Mouse (Mus musculus): ENCODE measurements around the gene Vegfc.
A peak's percentile ranks its signal among the peaks of the same experiment; 100 is the strongest.

Vegfc gene

DNA sequence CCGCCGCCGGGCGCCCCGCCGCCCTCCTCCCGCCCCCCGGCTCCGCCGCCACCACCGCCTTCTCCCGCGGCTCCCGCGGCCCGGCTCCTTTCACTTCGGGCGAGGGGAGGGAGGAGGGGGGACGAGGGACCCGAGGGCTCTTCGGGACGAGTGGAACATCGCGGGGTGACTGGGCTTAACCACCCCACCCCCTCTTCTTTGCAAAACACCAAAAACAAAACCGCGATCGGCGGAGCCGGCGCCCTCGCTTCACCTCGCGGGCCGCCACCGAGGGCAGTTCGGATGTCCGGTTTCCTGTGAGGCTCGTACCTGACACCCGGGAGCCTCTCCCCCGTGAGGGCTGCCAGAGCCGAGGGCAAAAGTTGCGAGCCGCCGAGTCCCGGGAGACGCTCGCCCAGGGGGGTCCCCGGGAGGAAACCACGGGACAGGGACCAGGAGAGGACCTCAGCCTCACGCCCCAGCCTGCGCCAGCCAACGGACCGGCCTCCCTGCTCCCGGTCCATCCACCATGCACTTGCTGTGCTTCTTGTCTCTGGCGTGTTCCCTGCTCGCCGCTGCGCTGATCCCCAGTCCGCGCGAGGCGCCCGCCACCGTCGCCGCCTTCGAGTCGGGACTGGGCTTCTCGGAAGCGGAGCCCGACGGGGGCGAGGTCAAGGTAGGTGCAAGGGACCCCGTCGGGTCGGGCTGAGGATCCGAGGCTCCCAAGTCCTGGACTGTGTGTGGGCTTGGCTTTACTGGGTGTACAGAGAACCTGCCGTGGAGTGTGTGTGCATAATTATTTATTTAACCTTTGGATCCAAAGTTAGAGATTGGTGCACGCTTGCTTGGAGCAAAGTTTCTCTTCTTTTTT, at the start of gene Vegfc:
Gene Vegfc (plus strand): TSS at position 336 of the 850 bp plus-strand sequence.
- DNase-seq (ENCODE audit: low spot score): peak; percentile 10

DNA sequence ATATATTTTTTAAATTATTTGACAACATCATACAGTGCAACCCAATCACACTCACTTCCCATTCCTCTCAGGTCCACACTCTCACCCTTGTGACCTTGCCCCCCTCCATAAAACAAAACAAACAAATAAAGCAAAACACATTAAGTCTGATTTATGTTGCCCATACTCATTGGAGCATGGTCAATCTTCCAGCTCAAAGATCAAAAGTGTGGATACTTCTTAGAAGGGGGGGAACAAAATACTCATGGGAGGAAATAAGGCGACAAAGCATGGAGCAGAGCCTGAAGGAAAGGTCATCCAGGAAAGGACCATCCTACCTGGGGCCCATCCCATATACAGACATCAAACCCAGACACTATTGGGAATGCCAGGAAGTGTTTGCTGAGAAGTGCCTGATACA, 42.8 kb upstream of the Vegfc start:
- no peak for DNase-seq (ENCODE audit: low spot score)

DNA sequence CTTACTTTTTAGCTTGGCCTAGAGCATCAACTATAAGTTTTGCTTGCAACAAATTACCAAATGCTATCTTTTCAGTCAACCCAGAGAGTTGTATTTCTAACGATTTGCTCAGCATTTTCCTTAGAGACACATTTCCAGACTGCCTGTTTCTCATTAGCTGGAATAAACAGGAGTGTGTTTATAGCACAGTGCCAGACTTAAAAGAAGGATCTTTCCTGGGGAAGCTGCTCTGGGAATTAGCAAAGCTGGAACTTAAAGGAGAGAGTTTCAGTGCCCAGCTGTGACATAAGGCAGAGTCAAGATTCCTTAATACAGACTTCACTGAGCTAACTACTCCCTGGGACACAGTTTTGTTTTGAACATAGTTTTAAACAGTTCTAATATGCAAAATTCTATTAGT, 34.8 kb upstream of the Vegfc start:
- no peak for DNase-seq (ENCODE audit: low spot score)

DNA sequence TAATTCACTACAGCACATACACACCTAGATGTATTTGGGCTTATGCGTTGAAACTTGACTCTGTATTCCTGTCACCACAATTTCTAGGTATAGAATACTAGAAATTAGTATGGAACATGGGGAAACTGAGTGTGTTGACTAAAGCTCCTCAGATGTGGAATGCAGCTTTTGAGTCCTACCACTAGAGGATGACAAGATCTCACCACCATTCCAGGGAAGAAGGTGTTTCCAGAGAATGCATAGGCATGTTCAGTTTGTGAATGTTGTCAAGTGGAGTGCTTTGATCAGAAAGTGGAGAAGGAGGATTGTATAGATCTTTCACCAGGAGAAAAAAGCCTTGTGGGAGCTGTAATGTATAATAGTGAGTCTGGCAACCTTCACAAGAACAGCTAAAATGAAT, 33.9 kb upstream of the Vegfc start:
- no peak for DNase-seq (ENCODE audit: low spot score)

DNA sequence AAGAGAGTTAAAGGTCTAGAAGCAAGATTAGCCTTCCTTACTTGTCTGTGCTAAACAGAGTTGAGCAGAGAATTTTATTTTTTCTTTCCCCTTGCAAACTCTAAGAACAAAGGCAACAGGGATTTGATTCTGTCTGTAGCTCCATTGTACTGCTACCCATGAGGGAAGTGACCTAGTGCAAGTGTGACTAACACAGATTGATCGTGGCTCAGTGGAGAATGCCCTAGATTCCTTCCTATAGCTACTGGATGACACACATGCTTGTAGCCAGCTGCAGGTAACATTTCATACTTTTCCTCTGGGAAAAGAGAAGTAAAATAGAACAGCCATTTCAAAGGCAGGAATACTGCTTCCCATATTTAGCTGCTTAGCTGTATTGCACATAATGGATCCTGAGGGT, 24.2 kb upstream of the Vegfc start:
- no peak for DNase-seq (ENCODE audit: low spot score)

DNA sequence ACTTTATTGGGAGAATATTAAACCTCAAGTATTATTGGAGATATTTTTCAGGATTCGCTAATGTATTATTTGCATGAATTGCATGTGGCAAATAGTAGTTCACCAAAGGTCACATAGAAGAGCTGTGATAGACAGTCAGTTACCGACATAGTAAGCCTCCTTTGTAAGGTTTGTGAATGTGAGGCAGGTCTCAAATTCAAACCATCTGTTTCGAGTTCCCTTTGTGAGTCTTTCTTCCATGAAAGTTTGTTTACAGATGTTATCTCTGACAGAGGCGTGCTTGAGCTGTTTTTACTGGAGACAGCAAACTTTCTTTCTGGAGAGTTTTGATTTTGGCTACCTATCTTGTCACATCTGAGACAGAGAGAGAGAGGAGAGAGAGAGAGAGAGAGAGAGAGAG, 11.9 kb upstream of the Vegfc start:
- DNase-seq (ENCODE audit: low spot score): no peak

DNA sequence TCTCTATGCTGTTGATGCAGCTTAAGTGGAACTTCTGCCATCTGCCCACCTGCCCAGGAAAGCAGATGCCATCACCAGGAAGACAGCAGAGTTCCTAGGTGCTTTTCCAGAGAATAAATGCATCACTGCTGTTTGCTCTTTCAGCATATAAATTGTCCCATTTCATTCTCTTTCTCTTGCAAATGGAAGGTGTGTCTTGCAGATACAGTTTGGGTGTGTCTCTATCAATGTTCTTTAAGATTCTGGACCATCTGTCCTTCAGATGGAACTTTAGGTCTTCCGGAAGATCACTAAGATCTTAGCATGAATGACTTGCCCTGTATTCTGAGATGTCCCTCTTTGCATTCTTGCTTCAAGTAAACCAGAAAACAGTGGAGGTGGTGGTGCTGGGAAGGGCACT, 1.1 kb upstream of the Vegfc start:
- no peak for DNase-seq (ENCODE audit: low spot score)

DNA sequence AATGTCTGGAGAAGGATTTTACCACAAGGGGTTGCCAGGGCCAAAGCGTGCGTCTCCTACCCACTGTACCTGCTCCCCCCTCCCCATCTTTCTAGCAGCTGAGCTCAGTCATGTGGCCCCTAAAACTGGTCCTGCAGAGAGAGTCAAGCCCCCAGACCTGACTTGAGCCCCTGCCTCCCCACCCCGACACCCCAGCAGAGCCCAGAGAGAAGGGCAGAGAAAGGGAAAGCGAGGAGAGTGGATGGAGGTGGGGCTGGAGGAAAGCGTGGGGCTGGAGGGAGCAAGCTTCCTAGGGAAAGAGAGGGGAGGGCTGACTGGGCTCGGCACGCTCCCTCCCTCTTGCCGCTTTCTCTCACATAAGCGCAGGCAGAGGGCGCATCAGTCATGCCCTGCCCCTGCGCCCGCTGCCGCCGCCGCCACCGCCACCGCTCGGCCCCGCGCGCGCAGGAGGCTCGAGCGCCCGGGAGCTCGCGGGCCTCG, 575 bp upstream of the Vegfc start:
- DNase-seq (ENCODE audit: low spot score): peak; percentile 23

DNA sequence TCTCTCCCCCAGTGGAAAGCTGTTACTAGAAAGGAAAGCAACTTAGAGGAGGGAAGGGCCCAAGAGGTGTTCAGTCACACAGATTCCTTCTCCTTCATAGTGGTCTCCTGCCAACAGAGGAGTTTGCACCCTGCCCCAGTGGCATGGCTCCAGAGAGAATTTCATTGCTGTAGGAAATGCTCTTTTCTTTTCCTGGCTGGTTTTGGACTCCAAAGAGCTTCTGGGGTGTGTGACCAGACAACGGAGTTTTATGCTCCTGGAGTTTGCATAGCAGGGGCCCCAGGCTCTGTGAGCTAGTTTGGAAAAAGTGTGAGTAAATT, 675 bp downstream of the Vegfc start:
- DNase-seq (ENCODE audit: low spot score): no peak

DNA sequence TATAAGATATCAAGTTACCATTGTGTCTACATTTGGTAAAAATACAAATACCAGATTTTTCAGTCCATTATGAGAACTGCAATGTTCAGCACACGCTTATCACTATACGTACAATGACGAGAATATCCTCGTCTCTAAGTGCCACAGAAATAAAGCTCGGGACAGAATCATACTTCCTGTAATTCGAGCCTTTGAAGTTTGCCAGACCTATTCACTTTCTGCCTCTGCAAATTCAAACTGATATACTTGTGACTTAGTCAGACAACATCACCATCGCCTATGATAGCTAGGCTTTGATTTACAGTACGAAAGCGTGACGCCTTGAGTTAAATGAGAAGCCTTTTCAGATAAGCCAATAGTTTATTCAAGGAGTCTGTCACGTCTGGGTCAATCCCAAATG, 1.6 kb downstream of the Vegfc start:
- DNase-seq (ENCODE audit: low spot score): no peak

DNA sequence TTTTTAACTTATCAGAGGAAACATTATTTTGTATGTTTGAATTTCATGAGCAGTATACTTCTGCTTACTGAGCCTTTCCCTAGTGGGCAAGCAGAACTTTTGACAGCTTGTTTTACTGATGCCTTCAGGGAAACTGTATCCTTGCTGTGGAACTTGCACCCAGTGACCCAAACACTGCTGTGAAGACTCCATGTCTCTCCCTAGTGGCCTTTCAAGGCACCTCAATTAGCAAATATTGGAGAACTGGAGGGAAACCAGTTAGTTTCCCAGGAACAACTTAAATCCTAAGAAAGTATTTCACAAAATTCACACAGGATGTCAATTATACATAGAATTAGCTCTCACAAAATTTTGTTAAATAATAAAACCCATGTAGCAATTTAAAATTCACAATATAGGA, 2.2 kb downstream of the Vegfc start:
- DNase-seq (ENCODE audit: low spot score): no peak

DNA sequence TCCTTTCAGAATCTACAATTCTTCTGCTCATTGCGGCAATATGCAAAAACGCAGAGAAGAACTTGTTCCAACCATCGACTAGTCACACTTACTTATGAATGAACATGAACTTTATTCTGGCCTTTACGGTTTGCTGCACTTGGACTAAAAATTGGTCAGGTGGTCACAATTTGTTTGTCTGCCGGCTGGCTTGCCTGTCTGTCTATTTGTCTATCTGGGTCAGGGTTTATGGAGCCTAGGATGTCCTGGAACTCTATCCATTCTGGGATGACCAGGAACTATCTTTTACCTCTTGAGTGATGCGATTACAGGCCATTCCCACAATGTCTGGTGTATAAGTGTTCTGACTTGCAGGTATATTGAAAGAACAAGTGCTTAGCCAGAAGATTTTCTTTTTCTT, 8.5 kb downstream of the Vegfc start:
- no peak for DNase-seq (ENCODE audit: low spot score)

DNA sequence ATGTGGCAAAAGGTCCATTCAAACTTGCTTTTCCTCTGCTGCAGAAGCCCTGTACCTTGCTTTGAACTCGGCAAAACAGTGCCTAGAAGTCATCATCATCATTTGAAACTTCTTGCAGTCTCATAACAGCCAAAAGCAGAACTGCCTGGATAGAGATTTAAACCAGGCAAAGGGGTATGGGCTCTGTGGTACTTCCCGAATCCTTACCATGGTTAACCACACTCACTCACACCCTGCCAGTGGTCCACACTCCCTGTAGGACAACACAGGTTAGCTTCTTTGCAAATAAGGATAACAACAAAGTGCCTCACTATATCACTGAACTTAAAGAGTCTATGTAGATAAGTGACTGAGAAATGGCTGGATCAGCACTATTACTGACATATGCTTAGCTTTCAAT, 9.7 kb downstream of the Vegfc start:
- DNase-seq (ENCODE audit: low spot score): no peak

DNA sequence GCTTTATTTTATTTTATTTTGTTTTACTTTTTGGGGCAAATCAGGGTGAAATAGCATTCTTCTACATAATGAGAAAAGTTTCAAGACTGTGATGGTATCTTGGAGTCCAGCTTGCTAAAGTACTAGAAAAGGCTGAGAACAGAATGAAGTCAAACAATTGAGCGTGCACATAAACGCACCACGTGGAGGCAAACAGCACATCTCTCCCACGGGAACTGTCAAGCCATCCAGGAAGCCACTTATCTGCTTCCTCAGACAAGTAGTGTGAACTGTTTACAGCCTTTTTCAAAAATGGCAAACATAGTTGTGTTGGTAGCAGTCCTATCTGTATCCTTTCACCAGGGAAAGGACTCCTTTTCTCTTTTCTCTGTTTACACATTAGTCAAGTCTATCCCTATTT, 11.8 kb downstream of the Vegfc start:
- no peak for DNase-seq (ENCODE audit: low spot score)

DNA sequence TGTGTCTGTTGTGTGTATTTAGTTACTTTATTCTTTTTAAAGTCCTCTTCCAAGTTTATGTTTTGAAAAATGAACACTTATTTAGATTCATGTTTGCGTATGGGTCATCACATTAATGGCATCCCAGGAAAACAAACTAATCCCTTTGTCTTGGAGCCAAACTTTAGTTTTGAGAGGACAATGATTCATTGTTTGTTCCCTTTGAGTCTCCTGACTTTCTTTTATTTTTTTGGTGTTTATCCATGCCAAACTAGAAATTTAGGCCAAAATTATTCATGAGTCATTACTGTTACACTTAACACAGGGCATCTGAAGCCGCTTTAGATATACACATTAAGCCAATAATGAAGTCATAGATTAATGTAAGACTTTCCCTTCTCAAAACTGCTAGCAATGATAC, 12.5 kb downstream of the Vegfc start:
- DNase-seq (ENCODE audit: low spot score): no peak

DNA sequence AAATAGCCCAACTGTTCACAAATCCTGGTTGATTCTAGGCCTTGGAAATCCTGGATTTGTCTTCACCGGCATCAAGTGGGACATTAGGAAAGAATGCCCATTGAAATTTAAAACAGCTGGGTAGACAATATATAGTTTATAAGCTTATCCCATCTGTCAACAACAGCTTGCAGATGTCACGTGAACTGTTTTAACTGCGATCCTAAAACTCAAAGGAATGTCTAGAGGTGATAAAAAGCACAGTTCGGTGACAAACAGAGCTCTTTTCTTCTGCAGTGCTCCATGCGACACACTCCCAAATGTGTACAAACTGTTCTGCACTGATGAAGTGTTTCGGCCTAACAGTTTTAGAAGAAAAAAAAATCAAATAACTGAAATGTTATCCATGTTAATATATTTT, 22.7 kb downstream of the Vegfc start:
- DNase-seq (ENCODE audit: low spot score): no peak

DNA sequence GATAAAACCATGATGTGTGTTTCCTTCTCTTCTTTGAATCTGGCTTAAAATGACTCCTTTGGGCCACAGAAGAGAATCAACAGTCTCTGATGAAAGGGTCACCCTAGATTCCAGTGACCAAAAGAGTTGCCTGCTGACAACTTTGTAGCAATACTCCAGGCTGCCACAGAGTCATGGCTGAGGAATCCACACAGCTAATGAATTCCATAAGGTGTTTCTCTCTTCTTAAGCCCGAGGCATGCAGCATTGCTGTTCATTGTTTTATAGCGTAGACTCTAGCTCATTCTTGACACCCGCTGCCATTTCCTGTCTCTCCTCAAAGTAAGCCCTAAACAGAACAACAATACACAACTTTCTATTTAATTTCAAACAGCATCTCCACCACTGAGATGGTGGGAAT, 37.2 kb downstream of the Vegfc start:
- DNase-seq (ENCODE audit: low spot score): no peak

DNA sequence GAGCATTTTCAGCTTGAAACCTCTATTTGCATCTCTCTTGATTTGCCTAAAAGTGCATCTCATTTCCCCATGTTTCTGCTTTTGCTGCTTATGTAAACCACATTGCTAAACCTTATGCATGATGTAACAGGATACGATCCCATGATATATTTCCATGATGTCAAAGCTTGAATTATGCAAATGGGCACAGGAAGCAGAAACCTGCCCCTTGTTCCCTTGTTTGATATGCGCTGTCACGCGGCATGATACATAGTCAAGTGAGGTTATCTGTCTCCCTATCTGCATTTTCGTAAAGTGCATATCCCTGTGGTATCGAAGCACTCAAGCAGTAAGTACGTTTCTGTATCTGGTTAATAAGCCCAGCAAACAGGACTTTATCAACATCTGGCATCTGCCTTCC, 42.7 kb downstream of the Vegfc start:
- no peak for DNase-seq (ENCODE audit: low spot score)

DNA sequence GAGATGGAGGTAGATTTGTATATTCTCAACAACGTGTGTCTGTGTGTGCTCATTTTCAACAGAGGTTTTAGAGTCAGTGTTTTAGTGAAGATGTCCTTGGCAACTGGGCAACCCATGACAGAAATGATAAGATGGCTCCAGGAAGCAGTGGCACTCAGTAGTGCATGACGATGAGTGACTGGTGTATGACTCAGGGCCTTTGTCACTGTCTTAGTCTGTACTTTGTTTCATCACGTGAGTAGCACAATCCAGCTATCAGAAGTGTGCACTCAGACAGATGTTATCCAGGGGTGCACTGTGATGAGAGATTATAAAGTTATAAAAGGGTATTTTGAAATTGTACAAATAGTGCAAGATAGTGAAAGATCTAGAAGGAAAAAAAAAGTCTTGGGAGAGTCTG, 44.5 kb downstream of the Vegfc start:
- no peak for DNase-seq (ENCODE audit: low spot score)

DNA sequence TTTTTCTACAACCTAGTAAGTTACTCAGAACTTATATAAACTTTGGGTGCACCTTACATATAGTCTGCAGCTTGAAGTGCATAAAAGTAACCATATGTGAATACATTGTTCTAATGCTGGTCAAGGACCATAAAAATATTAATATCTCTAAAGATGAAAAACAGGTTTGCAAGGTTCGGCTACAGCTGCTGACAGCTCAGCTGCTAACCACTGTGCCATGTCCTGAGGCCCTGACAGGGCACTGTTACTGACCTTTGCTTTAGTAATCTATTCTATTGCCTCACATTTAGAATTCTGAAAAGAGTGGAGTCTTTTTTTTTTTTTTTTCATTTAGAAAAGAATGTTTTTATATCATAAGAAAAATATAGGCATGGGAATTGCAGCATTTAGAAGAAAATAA, 44.9 kb downstream of the Vegfc start:
- DNase-seq (ENCODE audit: low spot score): no peak

DNA sequence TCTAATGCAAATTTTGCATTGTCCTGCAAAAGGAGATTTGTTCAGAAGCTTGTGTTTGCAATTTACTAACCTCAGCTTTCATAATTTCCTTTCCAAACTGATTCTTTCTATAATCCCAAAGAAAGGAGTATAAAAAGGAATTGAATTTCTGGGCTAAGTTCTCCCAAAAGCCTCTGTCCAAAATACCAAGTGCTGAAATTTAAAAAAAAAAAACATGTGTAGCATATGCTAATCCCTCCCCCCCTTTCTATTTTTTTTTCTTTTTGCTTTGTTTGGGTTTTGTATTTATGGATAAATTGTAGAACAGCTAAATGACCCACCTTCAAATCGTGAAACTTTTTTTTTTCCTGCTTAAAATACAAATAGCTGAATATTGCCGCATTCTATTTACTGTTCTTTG, 53.2 kb downstream of the Vegfc start:
- DNase-seq (ENCODE audit: low spot score): no peak

DNA sequence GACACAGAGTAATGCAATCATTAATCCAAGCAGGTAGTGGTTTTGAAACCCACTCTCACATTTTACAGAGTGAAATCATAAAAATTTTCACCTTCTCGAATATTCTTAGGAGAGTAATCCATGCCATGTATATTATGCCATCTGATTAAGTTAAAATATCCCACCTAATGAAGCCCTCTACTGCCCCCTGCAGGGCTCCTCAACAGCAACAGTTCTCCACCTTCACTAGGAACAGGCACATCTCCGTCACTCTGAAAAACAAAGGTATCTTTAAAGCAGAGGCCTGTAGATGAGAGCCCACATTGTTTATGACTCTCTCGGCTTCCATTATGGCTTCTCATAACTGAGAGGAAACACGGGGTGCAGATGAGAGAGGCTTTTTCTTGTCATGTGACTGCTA, 75.8 kb downstream of the Vegfc start:
- peak; percentile 30 for DNase-seq (ENCODE audit: low spot score)

DNA sequence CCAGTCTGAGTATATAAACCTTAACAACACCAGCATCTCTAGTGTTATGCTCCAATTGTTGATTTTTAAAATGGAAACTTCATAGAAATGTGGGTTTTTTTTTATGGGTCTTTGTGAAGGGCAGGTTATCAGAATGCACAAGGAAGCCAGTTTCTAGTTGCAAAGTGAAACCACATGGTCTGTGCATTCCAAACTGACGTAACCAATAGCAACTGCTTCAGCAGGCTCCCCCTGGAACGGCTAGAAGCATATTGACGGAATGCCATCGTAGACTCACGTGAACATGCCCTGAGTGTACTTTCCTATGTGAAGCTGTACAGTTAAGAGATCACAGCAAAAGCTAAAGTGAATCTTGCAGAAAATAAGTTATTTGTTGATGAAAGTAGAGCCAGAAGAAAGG, 86.1 kb downstream of the Vegfc start:
- DNase-seq (ENCODE audit: low spot score): no peak

DNA sequence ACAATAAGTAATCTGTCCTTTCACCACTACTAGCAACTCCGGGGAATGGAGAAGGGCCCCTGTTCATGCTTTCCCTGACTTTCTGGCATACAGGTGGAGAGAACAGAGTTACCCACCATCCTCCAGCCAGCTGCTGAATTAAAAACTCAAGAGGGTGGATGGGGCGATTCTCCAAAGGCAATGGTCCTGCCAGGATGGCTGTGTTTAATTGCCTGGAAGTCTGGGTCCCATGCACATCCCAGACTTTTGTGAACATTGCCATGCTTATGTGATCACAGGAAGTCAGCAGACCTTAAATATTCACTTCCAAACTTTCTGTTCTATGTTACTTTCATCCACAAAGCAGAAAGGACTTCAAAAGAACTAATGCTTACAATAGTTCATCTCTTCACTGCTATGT, 107.9 kb downstream of the Vegfc start:
- no peak for DNase-seq (ENCODE audit: low spot score)

DNA sequence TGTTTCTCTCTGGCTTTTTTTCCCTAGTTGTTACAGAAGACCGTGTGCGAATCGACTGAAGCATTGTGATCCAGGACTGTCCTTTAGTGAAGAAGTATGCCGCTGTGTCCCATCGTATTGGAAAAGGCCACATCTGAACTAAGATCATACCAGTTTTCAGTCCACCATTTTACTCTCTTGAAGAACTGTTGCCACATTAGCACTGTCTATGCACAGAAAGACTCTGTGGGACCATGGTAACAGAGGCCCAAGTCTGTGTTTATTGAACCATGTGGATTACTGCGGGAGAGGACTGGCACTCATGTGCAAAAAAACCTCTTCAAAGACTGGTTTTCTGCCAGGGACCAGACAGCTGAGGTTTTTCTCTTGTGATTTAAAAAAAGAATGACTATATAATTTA, 108.5 kb downstream of the Vegfc start:
- DNase-seq (ENCODE audit: low spot score): no peak

Measured in layer of hippocampus, adult 11-12 months (tissue).